Mouse (Mus musculus) lung, embryonic 15.5 days (tissue): ENCODE measurements at regions not wholly inside any gene's neighbourhood (a gene's known extent, or its start where the extent isn't known, plus 50 kb on each side); places are given as distances from the start of the nearest gene placed in this dataset.

Experiments
- ATAC-seq: fragments of 200-750 bp; cut with Nextera tagmentation; 2 replicates; pipeline ENCODE4 v1.8.0; 2017; ENCODE audit warnings: moderate number of reproducible peaks, borderline replicate concordance; ENCODE audit not compliant: low FRiP score, low TSS enrichment; ENCODE audit errors: extremely low read depth
- H3K27ac ChIP-seq: fragments of 300-500 bp; sonication (generic); 2 replicates; pipeline ENCODE4 v1.5.1; 2015; ENCODE audit warnings: moderate library complexity, mild to moderate bottlenecking, inconsistent platforms
- H3K27me3 ChIP-seq: fragments of 300-500 bp; sonication (generic); 2 replicates; pipeline ENCODE4 v1.6.1; 2015; ENCODE audit warnings: inconsistent platforms
- H3K36me3 ChIP-seq: fragments of 300-500 bp; sonication (generic); 2 replicates; pipeline ENCODE4 v1.6.1; 2015; ENCODE audit warnings: inconsistent platforms
- H3K4me1 ChIP-seq: fragments of 300-500 bp; sonication (generic); 2 replicates; pipeline ENCODE4 v1.6.1; 2015; ENCODE audit warnings: inconsistent platforms
- H3K4me2 ChIP-seq: fragments of 300-500 bp; sonication (generic); 2 replicates; pipeline ENCODE4 v1.6.1; 2015; ENCODE audit warnings: inconsistent platforms, mild to moderate bottlenecking, moderate library complexity
- H3K4me3 ChIP-seq: fragments of 300-500 bp; sonication (generic); 2 replicates; pipeline ENCODE4 v1.5.1; 2015; ENCODE audit warnings: mild to moderate bottlenecking, inconsistent platforms
- H3K9ac ChIP-seq: fragments of 300-500 bp; sonication (generic); 2 replicates; pipeline ENCODE4 v1.6.1; 2015; ENCODE audit warnings: inconsistent platforms
- H3K9me3 ChIP-seq: fragments of 300-500 bp; sonication (generic); 2 replicates; pipeline ENCODE4 v1.6.1; 2016; ENCODE audit warnings: inconsistent platforms
- WGBS: fragments of 180-500 bp; shearing (Covaris S2); methylation state at CpG from one replicate; pipeline ENCODE4 v1.1.7; 2015; 5-methylcytosine and 5-hydroxymethylcytosine counted together

- no peak overlapping the region for H3K4me3 ChIP-seq
- WGBS = 28% methylated on average over 2 of the region's 2 CpGs
- no peaks in the 10 kb centered on the region for H3K4me1 ChIP-seq
- no peak overlapping the region for H3K9ac ChIP-seq
- ATAC-seq = no peak
- no peaks in the 10 kb centered on the region for H3K27me3 ChIP-seq
- no peak overlapping the region for H3K27ac ChIP-seq
- H3K36me3 ChIP-seq = no peaks in the 10 kb centered on the region
- H3K4me2 ChIP-seq = no peak overlapping the region
- no peaks in the 10 kb centered on the region for H3K9me3 ChIP-seq
Observed at GRCm38 (mm10) chr15:67405523-67405922, 904.8 kb upstream of the Lrrc6 start.

DNA sequence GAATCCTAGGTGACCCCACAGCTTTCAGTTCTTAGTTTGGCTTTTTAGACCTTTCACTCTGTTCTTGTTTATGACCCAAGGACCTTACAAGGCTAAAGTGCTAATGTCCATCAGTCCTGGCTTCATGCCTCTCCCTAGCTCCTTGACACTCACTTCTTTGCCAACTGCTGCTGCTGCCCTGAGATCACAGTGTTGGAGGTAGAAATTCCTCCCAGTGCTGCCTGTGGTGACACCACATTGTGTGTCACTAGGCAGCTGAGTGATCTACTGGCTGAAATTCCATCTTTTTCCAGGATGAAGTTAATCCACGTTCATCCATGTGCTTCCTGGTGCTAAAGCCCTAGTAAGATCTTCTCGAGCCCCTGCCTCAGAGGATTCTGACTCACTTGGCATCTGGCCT lies 904.3 kb upstream of the Lrrc6 start:
- Histone ChIP-seq H3K9ac (no peak overlapping the region), H3K4me3 (no peak overlapping the region), H3K27ac (no peak overlapping the region), H3K4me1 (no peaks in the 10 kb centered on the region), H3K27me3 (no peaks in the 10 kb centered on the region), H3K36me3 (no peaks in the 10 kb centered on the region), H3K4me2 (no peak overlapping the region), H3K9me3 (no peaks in the 10 kb centered on the region)
- ATAC-seq = no peak
- WGBS = 59% methylated on average over 2 of the region's 2 CpGs

- Histone ChIP-seq H3K27me3 (no peaks in the 10 kb centered on the region), H3K36me3 (no peaks in the 10 kb centered on the region), H3K9ac (no peak overlapping the region), H3K27ac (no peak overlapping the region), H3K4me1 (no peaks in the 10 kb centered on the region), H3K9me3 (no peaks in the 10 kb centered on the region), H3K4me2 (no peak overlapping the region), H3K4me3 (no peak overlapping the region)
- no peak for ATAC-seq
Observed at GRCm38 (mm10) chr15:67402310-67402709, 901.6 kb upstream of the Lrrc6 start.

DNA sequence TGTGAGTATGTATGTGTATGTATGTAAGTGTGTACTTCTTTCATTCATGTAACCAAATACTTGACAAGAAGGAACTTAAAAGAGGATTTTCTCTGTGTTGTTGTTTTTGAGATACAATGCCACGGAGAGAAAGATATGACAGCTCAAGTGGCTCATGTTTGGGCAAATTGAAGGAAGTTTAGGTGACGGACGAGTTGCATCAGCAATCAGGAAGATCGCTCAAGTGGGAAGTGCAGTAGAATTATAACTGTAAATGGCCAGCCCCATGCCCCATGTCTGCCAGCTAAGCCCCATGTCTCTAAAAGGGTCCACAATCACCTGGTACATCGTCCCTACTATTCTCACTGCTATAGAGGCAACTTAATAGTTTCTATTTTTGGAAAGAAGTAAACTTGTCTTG lies 896.6 kb upstream of the Lrrc6 start:
- Histone ChIP-seq H3K4me2 (no peak overlapping the region), H3K27ac (no peak overlapping the region), H3K9ac (no peak overlapping the region), H3K9me3 (no peaks in the 10 kb centered on the region), H3K27me3 (no peaks in the 10 kb centered on the region), H3K4me3 (no peak overlapping the region), H3K36me3 (no peaks in the 10 kb centered on the region), H3K4me1 (no peaks in the 10 kb centered on the region)
- no peak for ATAC-seq
- 70% methylated on average over 5 of the region's 5 CpGs for WGBS

GRCm38 (mm10) chr15:67395114-67395513 lies 894.4 kb upstream of the Lrrc6 start:
- H3K4me2 ChIP-seq = no peak overlapping the region
- H3K27ac ChIP-seq = no peak overlapping the region
- H3K4me1 ChIP-seq = no peaks in the 10 kb centered on the region
- H3K4me3 ChIP-seq = no peak overlapping the region
- H3K9me3 ChIP-seq = no peaks in the 10 kb centered on the region
- ATAC-seq = no peak
- no peaks in the 10 kb centered on the region for H3K36me3 ChIP-seq
- WGBS = 97% methylated on average over 1 of the region's 1 CpGs
- H3K9ac ChIP-seq = no peak overlapping the region
- no peaks in the 10 kb centered on the region for H3K27me3 ChIP-seq

DNA sequence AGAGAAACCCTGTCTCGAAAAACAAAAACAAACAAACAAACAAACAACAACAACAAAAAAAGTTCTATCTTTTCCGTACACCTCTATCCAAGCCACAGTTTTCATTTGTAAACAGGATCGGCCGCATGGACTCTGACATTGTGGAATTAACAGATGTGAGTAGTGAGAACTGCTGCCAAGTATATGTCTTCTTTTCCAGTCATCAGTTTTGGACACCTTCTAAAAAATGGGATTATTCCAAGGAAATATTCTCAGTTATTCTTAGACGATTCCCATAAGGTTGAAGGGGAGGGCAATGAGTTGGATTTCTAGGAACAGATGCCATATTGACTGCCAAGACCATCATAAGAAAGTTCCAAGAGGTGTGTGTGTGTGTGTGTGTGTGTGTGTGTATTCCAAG lies 891.2 kb upstream of the Lrrc6 start:
- WGBS = 53% methylated on average over 5 of the region's 5 CpGs
- peak; percentile 46; the same call in 1 of the 2 replicates for ATAC-seq
- no peak overlapping the region for H3K4me3 ChIP-seq
- no peaks in the 10 kb centered on the region for H3K4me1 ChIP-seq
- H3K27ac ChIP-seq = no peak overlapping the region
- no peak overlapping the region for H3K4me2 ChIP-seq
- no peaks in the 10 kb centered on the region for H3K27me3 ChIP-seq
- H3K9me3 ChIP-seq = no peaks in the 10 kb centered on the region
- no peak overlapping the region for H3K9ac ChIP-seq
- H3K36me3 ChIP-seq = no peaks in the 10 kb centered on the region

DNA sequence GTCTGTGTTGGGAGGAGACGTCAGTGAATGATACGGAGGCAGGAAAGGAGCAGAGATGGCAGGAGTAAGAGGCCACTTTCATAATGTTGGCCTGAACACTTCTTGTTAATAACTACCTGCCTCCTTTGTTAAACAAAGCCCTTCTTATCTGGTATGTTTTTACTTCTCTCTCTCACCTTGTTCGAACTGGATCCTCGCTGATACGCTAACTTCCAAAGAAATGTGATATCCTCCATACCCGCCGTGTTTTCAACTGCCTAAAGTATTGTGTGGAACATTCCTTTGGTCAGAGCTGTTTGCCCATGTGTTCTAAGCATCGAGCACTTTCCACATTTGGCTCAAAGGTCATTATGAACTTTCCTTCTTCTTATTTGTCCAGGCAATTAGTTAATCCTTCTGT lies 887.8 kb upstream of the Lrrc6 start:
- no peak overlapping the region for H3K4me3 ChIP-seq
- H3K27me3 ChIP-seq = no peaks in the 10 kb centered on the region
- ATAC-seq = no peak
- no peak overlapping the region for H3K4me2 ChIP-seq
- no peaks in the 10 kb centered on the region for H3K4me1 ChIP-seq
- H3K9ac ChIP-seq = no peak overlapping the region
- no peaks in the 10 kb centered on the region for H3K9me3 ChIP-seq
- no peak overlapping the region for H3K27ac ChIP-seq
- no peaks in the 10 kb centered on the region for H3K36me3 ChIP-seq
- WGBS = 56% methylated on average over 8 of the region's 8 CpGs

DNA sequence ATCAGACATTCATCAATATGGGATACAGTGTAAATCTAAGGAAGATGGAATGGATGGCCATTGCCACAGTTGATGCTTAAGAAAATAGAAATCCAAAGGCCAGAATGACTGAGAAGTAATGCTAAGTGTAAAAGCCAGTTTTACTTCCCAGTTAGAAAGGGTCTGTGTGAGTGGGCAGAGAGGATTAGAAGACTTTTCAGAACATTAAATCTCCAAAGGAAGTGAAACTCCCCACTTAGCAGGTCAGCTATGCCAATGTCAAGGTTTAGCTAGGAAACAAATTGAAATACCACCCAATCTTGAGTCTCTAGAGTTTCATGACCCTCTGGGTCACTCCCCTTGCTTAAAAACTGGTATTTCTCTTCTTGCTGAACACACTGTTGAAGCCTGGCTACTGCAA lies 886.2 kb upstream of the Lrrc6 start:
- H3K4me2 ChIP-seq = no peak overlapping the region
- no peaks in the 10 kb centered on the region for H3K4me1 ChIP-seq
- no peak overlapping the region for H3K27ac ChIP-seq
- no peaks in the 10 kb centered on the region for H3K9me3 ChIP-seq
- no peak for ATAC-seq
- no peaks in the 10 kb centered on the region for H3K27me3 ChIP-seq
- no peaks in the 10 kb centered on the region for H3K36me3 ChIP-seq
- H3K4me3 ChIP-seq = no peak overlapping the region
- no peak overlapping the region for H3K9ac ChIP-seq

GRCm38 (mm10) chr15:67373599-67373998 lies 872.9 kb upstream of the Lrrc6 start:
- Histone ChIP-seq H3K9me3 (no peaks in the 10 kb centered on the region), H3K27ac (no peak overlapping the region), H3K4me1 (0 out of 2 replicates have a peak, but pooled peaks cover 9% of the 10 kb centered on the region), H3K4me2 (no peak overlapping the region), H3K36me3 (no peaks in the 10 kb centered on the region), H3K27me3 (no peaks in the 10 kb centered on the region), H3K9ac (no peak overlapping the region), H3K4me3 (no peak overlapping the region)
- 71% methylated on average over 4 of the region's 4 CpGs for WGBS
- no peak for ATAC-seq

DNA sequence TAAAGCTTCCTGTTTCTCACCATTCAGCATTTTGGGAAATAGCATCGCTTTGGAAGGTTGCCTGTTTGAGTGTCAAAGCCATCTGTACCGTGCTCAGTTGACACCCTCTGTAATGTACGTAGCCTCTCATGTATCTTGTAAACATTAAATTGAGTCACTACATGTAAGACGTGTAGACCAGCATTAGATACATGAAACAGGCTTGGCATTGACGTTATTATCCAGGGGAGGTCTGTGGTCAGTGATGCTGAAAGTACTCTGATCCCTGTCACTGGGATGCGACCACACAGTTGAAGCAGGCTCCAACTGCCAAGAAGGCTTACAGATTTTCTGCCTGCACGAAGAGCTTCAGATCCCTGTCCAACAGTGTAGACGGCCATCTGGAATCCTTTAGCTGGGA lies 872.3 kb upstream of the Lrrc6 start:
- H3K4me3 ChIP-seq = no peak overlapping the region
- H3K36me3 ChIP-seq = no peaks in the 10 kb centered on the region
- H3K27me3 ChIP-seq = no peaks in the 10 kb centered on the region
- no peak overlapping the region for H3K4me2 ChIP-seq
- no peak overlapping the region for H3K9ac ChIP-seq
- no peaks in the 10 kb centered on the region for H3K9me3 ChIP-seq
- 49% methylated on average over 8 of the region's 8 CpGs for WGBS
- peak; percentile 94 for ATAC-seq
- no peak overlapping the region for H3K27ac ChIP-seq
- H3K4me1 ChIP-seq = 0 out of 2 replicates have a peak, but pooled peaks cover 9% of the 10 kb centered on the region

DNA sequence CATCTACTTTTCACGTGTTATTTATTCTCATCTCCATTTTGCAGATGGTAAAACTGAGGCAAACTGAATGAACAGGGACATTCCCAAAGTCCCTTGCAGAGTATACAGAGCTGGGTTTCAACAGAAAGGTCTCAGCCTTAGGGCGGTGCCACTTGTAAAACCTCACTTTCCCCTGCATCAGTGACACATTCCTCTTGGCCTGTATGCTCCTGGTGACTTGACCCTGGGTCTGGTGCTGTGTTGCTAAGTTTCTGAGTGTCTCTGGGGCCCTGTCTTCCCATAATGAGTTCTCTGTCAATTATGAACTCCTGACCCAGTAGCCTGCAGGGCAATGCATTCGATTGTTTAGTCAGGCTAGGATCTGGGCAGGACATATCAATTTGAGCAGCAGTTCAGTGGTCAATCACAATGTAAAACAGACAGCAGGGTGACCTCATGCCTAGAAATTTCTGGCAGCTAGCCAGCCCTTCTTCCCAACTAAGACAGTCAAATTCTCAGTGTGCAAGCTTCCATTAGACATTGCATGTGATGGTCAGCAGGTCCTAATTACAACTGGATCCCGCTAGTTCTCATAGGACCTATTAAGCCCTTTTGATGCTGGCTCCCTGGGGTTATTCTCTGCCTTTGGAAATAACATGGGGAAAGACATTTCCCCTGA lies 863.5 kb upstream of the Lrrc6 start:
- no peaks in the 10 kb centered on the region for H3K27me3 ChIP-seq
- no peak overlapping the region for H3K4me2 ChIP-seq
- H3K9ac ChIP-seq = no peak overlapping the region
- no peak for ATAC-seq
- peaks cover 11% of the 10 kb centered on the region for H3K4me1 ChIP-seq
- no peaks in the 10 kb centered on the region for H3K9me3 ChIP-seq
- H3K36me3 ChIP-seq = no peaks in the 10 kb centered on the region
- no peak overlapping the region for H3K27ac ChIP-seq
- WGBS = 66% methylated on average over 4 of the region's 4 CpGs
- no peak overlapping the region for H3K4me3 ChIP-seq

DNA sequence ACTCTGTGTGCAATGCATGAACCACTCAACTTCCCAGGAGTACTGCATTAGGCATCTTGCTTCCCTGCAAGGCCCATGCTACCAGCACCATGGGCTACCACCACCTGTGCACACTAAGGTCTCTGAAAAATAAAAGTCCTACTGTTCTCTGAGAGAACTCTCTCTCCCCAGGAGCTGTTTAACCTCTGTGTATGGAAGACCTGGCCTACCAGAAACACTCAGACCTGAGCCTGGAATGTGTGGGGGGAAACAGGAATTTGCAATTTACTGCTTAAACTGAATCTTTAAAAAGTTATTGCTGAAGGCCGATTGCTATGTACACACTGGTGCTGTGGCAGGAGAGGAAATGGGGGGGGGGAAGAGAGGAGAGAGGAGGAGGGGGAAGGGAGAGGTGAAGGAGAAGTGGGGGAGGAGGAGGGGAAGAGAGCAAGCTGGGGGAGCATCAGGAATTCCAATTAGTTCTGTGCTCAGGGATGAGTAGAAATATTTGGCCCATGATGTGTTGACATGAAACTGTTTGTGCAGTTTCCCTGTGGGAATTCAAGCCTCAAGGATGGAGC lies 860.4 kb upstream of the Lrrc6 start:
- H3K4me2 ChIP-seq = no peak overlapping the region
- 0% methylated on average over 1 of the region's 1 CpGs for WGBS
- no peaks in the 10 kb centered on the region for H3K9me3 ChIP-seq
- H3K27ac ChIP-seq = peak overlapping the region; percentile 64
- no peak overlapping the region for H3K4me3 ChIP-seq
- H3K9ac ChIP-seq = no peak overlapping the region
- peaks cover 11% of the 10 kb centered on the region for H3K4me1 ChIP-seq
- H3K36me3 ChIP-seq = no peaks in the 10 kb centered on the region
- H3K27me3 ChIP-seq = no peaks in the 10 kb centered on the region
- ATAC-seq = peak; percentile 53; the same call in 1 of the 2 replicates

DNA sequence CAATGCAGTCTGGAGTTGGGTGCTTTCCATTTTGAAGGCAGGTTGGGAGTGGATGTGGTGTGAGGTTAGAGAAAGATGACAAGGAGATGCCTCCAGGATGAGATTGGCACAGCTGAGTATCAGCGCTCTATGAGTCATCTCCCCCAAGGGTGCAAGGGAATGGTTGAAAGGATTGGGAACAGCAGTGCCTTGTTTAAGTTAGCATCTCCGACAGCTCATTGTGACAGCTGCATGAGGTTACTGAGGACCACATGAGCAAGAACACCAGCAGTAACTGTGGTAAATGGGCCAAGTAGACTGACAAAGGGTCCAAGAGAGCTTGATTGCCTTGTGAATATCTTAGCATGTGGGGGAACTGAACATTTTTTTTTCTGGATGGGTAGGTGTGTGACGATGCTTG lies 857.2 kb upstream of the Lrrc6 start:
- Histone ChIP-seq H3K4me1 (peaks cover 11% of the 10 kb centered on the region), H3K27ac (no peak overlapping the region), H3K9me3 (no peaks in the 10 kb centered on the region), H3K9ac (no peak overlapping the region), H3K27me3 (no peaks in the 10 kb centered on the region), H3K36me3 (no peaks in the 10 kb centered on the region), H3K4me2 (no peak overlapping the region), H3K4me3 (no peak overlapping the region)
- ATAC-seq = no peak
- 73% methylated on average over 3 of the region's 3 CpGs for WGBS
